Comparison of ENCODE assay signal across 28 mouse cellular contexts in genomic region chr3:98185163-98185714, GRCm38 (mm10). TPM values are rescaled to one million over a fixed set of nuclear protein-coding genes. Genes with fewer than 3 reads are reported as not detected.
DNase-seq lines count a peak whose midpoint lies in the region; ATAC-seq and TF ChIP-seq lines count a peak whose summit lies in the region.
"Had no signal": no experiment of that assay in that cellular context is flagged by ENCODE, and none has a peak within 500 bp of the region (broad histone marks: within the 10 kb centered on the region; RNA-seq: fewer than 3 reads in every experiment).

No protein-coding gene starts in this region.

- 58% methylated on average over 10 of the region's 10 CpGs for WGBS in forebrain, embryonic 12.5 days
- 65% methylated on average over 10 of the region's 10 CpGs for whole genome bisulfite sequencing in forebrain, embryonic 11.5 days
- 56% methylated on average over 10 of the region's 10 CpGs for WGBS in neural tube, embryonic 11.5 days
- 48% methylated on average over 10 of the region's 10 CpGs for whole genome bisulfite sequencing in midbrain, embryonic 13.5 days

- ATAC-seq in forebrain, embryonic 12.5 days (ENCODE audit: low FRiP score), result 0 out of 2 replicates have a peak, but pooled peaks have one; percentile 44
- no peak for ATAC-seq in forebrain, embryonic 11.5 days (replicated peaks; ENCODE audit: low FRiP score)
- ATAC-seq in neural tube, embryonic 11.5 days (ENCODE audit: insufficient read depth, low FRiP score, low TSS enrichment), result no peak
- peak; percentile 48; the same call in 1 of the 2 replicates for ATAC-seq in midbrain, embryonic 13.5 days
- no peak for ATAC-seq in erythroid progenitor cell, adult 5-6 weeks (replicated peaks; ENCODE audit: low FRiP score, poor library complexity, severe bottlenecking)
- ATAC-seq: intestine, embryonic 15.5 days had no signal

- H3K9ac ChIP-seq in forebrain, embryonic 12.5 days, result no peak overlapping the region
- no peak overlapping the region for H3K9ac ChIP-seq in forebrain, embryonic 11.5 days (ENCODE audit: low read length)
- H3K9ac ChIP-seq in neural tube, embryonic 11.5 days (ENCODE audit: low read length), result no peak overlapping the region
- H3K9ac ChIP-seq in midbrain, embryonic 13.5 days (replicated peaks), result no peak overlapping the region
- H3K9ac ChIP-seq: intestine, embryonic 15.5 days; limb, embryonic 13.5 days; liver, embryonic 13.5 days; lung, embryonic 14.5 days had no signal

- no peak for TF ChIP-seq CTCF in brain, embryonic 14.5 days (IDR thresholded peaks at IDR 0.05; ENCODE audit: borderline replicate concordance, extremely low read depth, insufficient read depth, insufficient read length)

- H3K36me3 ChIP-seq in forebrain, embryonic 12.5 days (replicated peaks), result no peaks in the 10 kb centered on the region
- H3K36me3 ChIP-seq in forebrain, embryonic 11.5 days (ENCODE audit: control insufficient read depth, insufficient read depth, low read length), result no peaks in the 10 kb centered on the region
- H3K36me3 ChIP-seq in neural tube, embryonic 11.5 days (ENCODE audit: control insufficient read depth, insufficient read depth, low read length), result no peaks in the 10 kb centered on the region
- H3K36me3 ChIP-seq in midbrain, embryonic 13.5 days, result no peaks in the 10 kb centered on the region
- H3K36me3 ChIP-seq: intestine, embryonic 15.5 days; limb, embryonic 13.5 days; liver, embryonic 13.5 days had no signal

- no peak for DNase-seq in forebrain, embryonic 11.5 days (ENCODE audit: low spot score)
- peak; percentile 17 for DNase-seq in neural tube, embryonic 11.5 days (ENCODE audit: low spot score)
- DNase-seq in neural tube, embryonic 10.5 days (ENCODE audit: extremely low spot score, low spot score), result no peak
- peak; percentile 31 for DNase-seq in brain, embryonic 14.5 days (ENCODE audit: low read depth)
- no peak for DNase-seq in kidney, adult 11 months
- DNase-seq: adrenal gland, postnatal 25 days; cerebellum, adult 9-10 months; gastrocnemius, postnatal 14 days; heart, adult 18-20 months; heart, postnatal 36 days; kidney, postnatal 36 days; liver, embryonic 13.5 days; lung, embryonic 14.5 days; lung, postnatal 36 days; retina, postnatal 1 day had no signal

- H3K9me3 ChIP-seq in forebrain, embryonic 12.5 days, result no peaks in the 10 kb centered on the region
- H3K9me3 ChIP-seq in forebrain, embryonic 11.5 days (ENCODE audit: control insufficient read depth, low read length), result no peaks in the 10 kb centered on the region
- no peaks in the 10 kb centered on the region for H3K9me3 ChIP-seq in neural tube, embryonic 11.5 days (ENCODE audit: control insufficient read depth, low read length)
- no peaks in the 10 kb centered on the region for H3K9me3 ChIP-seq in midbrain, embryonic 13.5 days
- H3K9me3 ChIP-seq: intestine, embryonic 15.5 days; limb, embryonic 13.5 days; liver, embryonic 13.5 days had no signal

- H3K4me1 ChIP-seq in forebrain, embryonic 12.5 days, result peaks cover 11% of the 10 kb centered on the region
- no peaks in the 10 kb centered on the region for H3K4me1 ChIP-seq in forebrain, embryonic 11.5 days (replicated peaks; ENCODE audit: control insufficient read depth, insufficient read depth, low read length)
- no peaks in the 10 kb centered on the region for H3K4me1 ChIP-seq in neural tube, embryonic 11.5 days (ENCODE audit: control insufficient read depth, insufficient read depth, low read length)
- H3K4me1 ChIP-seq in midbrain, embryonic 13.5 days (replicated peaks), result peaks cover 7% of the 10 kb centered on the region; the same call in 1 of the 2 replicates
- H3K4me1 ChIP-seq: intestine, embryonic 15.5 days; limb, embryonic 13.5 days; liver, embryonic 13.5 days had no signal

- H3K27me3 ChIP-seq in forebrain, embryonic 12.5 days, result no peaks in the 10 kb centered on the region
- H3K27me3 ChIP-seq in forebrain, embryonic 11.5 days (ENCODE audit: control insufficient read depth, insufficient read depth, low read length), result no peaks in the 10 kb centered on the region
- H3K27me3 ChIP-seq in neural tube, embryonic 11.5 days (ENCODE audit: control insufficient read depth, insufficient read depth, low read length), result no peaks in the 10 kb centered on the region
- no peaks in the 10 kb centered on the region for H3K27me3 ChIP-seq in midbrain, embryonic 13.5 days
- H3K27me3 ChIP-seq: intestine, embryonic 15.5 days; limb, embryonic 13.5 days; liver, embryonic 13.5 days had no signal

- no peak overlapping the region for H3K4me3 ChIP-seq in forebrain, embryonic 12.5 days (replicated peaks)
- no peak overlapping the region for H3K4me3 ChIP-seq in forebrain, embryonic 11.5 days (ENCODE audit: low read depth, low read length)
- no peak overlapping the region for H3K4me3 ChIP-seq in neural tube, embryonic 11.5 days (ENCODE audit: low read depth, low read length)
- no peak overlapping the region for H3K4me3 ChIP-seq in midbrain, embryonic 13.5 days (replicated peaks)
- H3K4me3 ChIP-seq: intestine, embryonic 15.5 days; limb, embryonic 13.5 days; liver, embryonic 13.5 days had no signal

- no peak for TF ChIP-seq POLR2A in brain, embryonic 14.5 days (IDR thresholded peaks at IDR 0.05; ENCODE audit: borderline replicate concordance, extremely low read depth, insufficient read depth, insufficient read length, poor library complexity, severe bottlenecking)

- no peak overlapping the region for H3K4me2 ChIP-seq in forebrain, embryonic 12.5 days
- H3K4me2 ChIP-seq in forebrain, embryonic 11.5 days (ENCODE audit: low read depth, low read length, severe bottlenecking), result no peak overlapping the region
- no peak overlapping the region for H3K4me2 ChIP-seq in neural tube, embryonic 11.5 days (ENCODE audit: low read depth)
- no peak overlapping the region for H3K4me2 ChIP-seq in midbrain, embryonic 13.5 days (replicated peaks)
- H3K4me2 ChIP-seq: intestine, embryonic 15.5 days; limb, embryonic 13.5 days; liver, embryonic 13.5 days; lung, embryonic 14.5 days had no signal

- H3K27ac ChIP-seq in forebrain, embryonic 12.5 days, result no peak overlapping the region
- H3K27ac ChIP-seq in forebrain, embryonic 11.5 days (ENCODE audit: low read depth, low read length), result no peak overlapping the region
- no peak overlapping the region for H3K27ac ChIP-seq in neural tube, embryonic 11.5 days (ENCODE audit: low read depth, low read length)
- no peak overlapping the region for H3K27ac ChIP-seq in midbrain, embryonic 13.5 days
- H3K27ac ChIP-seq: intestine, embryonic 15.5 days; limb, embryonic 13.5 days; liver, embryonic 13.5 days had no signal

RNA-seq across cellular contexts. Expression of gene Adam30, which starts 24.8 kb away (rescaled TPM):
- polyA plus RNA-seq in forebrain, embryonic 12.5 days (2016; fragmentation: Nextera tagmentation; extraction: Ambion mirVana), result not detected in 2 replicates
- not detected in 2 replicates for polyA plus RNA-seq in forebrain, embryonic 11.5 days (2014; fragmentation: Nextera tagmentation; extraction: Ambion mirVana)
- polyA plus RNA-seq in neural tube, embryonic 11.5 days (2014; fragmentation: Nextera tagmentation; extraction: Ambion mirVana), result not detected in 2 replicates
- polyA plus RNA-seq in brain, embryonic 14.5 days (2012; rRNA removed), result not detected in 2 replicates
- not detected in 2 replicates for polyA plus RNA-seq in midbrain, embryonic 13.5 days (2015; fragmentation: Nextera tagmentation; extraction: Ambion mirVana)
- not detected in 2 replicates for total RNA-seq in erythroid progenitor cell, adult 5-6 weeks (2015; ENCODE audit: low replicate concordance)
- total RNA-seq in erythroid progenitor cell, adult 5-6 weeks (2017; ENCODE audit: low replicate concordance), result not detected in 2 replicates
- total RNA-seq: adrenal gland, postnatal 25 days; gastrocnemius, postnatal 14 days; heart, adult 18-20 months; heart, postnatal 36 days; layer of hippocampus, postnatal 14 days; left cerebral cortex, postnatal 10 days; MEL had no signal
- polyA plus RNA-seq: embryonic facial prominence, embryonic 11.5 days; heart, embryonic 14.5 days; intestine, embryonic 15.5 days; kidney, embryonic 14.5 days; limb, embryonic 13.5 days; liver, embryonic 13.5 days; lung, embryonic 14.5 days; stomach, embryonic 16.5 days had no signal

RNA-seq across cellular contexts. Expression of gene Reg4, which starts 36.7 kb away (rescaled TPM):
- polyA plus RNA-seq in forebrain, embryonic 12.5 days (2016; fragmentation: Nextera tagmentation; extraction: Ambion mirVana), result not detected in 2 replicates
- polyA plus RNA-seq in forebrain, embryonic 11.5 days (2014; fragmentation: Nextera tagmentation; extraction: Ambion mirVana), result not detected in 2 replicates
- polyA plus RNA-seq in neural tube, embryonic 11.5 days (2014; fragmentation: Nextera tagmentation; extraction: Ambion mirVana), result not detected in 2 replicates
- polyA plus RNA-seq in brain, embryonic 14.5 days (2012; rRNA removed), result not detected in 2 replicates
- polyA plus RNA-seq in midbrain, embryonic 13.5 days (2015; fragmentation: Nextera tagmentation; extraction: Ambion mirVana), result not detected in 2 replicates
- not detected in 2 replicates for total RNA-seq in erythroid progenitor cell, adult 5-6 weeks (2015; ENCODE audit: low replicate concordance)
- not detected in 2 replicates for total RNA-seq in erythroid progenitor cell, adult 5-6 weeks (2017; ENCODE audit: low replicate concordance)
- total RNA-seq: adrenal gland, postnatal 25 days; common myeloid progenitor, adult 5-6 weeks; gastrocnemius, postnatal 14 days; heart, adult 18-20 months; heart, postnatal 36 days; layer of hippocampus, postnatal 14 days; left cerebral cortex, postnatal 10 days; MEL had no signal
- polyA plus RNA-seq: embryonic facial prominence, embryonic 11.5 days; kidney, embryonic 14.5 days; limb, embryonic 13.5 days; liver, embryonic 13.5 days; lung, embryonic 14.5 days had no signal

Comparison
In these comparisons a context has a peak if more than half of its experiments do, and no peak if none do; other contexts are left out.
1. ATAC-seq: peak in forebrain, embryonic 12.5 days (single experiment) and midbrain, embryonic 13.5 days (single experiment); none in forebrain, embryonic 11.5 days (single experiment), neural tube, embryonic 11.5 days (single experiment) and erythroid progenitor cell, adult 5-6 weeks (single experiment).
2. DNase-seq: peak in neural tube, embryonic 11.5 days (single experiment) and brain, embryonic 14.5 days (single experiment); none in forebrain, embryonic 11.5 days (single experiment), neural tube, embryonic 10.5 days (single experiment) and kidney, adult 11 months (single experiment).